Comparison of ENCODE assay signal across 9 mouse cellular contexts in the genomic region with DNA sequence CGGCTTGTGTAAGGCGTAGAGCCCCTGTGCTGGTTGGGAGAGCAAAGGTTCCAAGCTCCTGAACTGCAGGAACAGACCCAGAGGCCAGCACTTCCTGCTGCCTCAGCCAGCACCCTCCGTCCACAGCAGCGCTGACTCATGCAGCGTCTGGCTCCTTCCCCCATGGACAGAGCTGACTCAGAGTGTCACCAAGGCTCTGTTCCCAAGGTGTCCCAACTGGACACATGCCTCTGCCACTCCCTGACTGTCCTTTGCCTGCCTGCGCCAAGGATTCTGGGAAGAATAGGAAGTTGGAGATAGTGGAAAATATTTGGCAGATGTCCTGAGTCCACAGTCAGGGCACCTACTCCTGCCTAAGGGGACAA. TPM values are rescaled to one million over a fixed set of nuclear protein-coding genes. Genes with fewer than 3 reads are reported as not detected.
A peak's percentile ranks its signal among the peaks of the same experiment; 100 is the strongest.
DNase-seq lines count a peak whose midpoint lies in the region; ATAC-seq lines count a peak whose summit lies in the region.
"Had no signal": no experiment of that assay in that cellular context is flagged by ENCODE, and none has a peak within 500 bp of the region (broad histone marks: within the 10 kb centered on the region; RNA-seq: fewer than 3 reads in every experiment).

No protein-coding gene starts in this region.

- WGBS in heart, embryonic 13.5 days: 36% methylated on average over 6 of the region's 6 CpGs
- WGBS in forebrain, embryonic 12.5 days: 76% methylated on average over 6 of the region's 6 CpGs

- no peaks in the 10 kb centered on the region for H3K36me3 ChIP-seq in heart, embryonic 13.5 days
- no peaks in the 10 kb centered on the region for H3K36me3 ChIP-seq in forebrain, embryonic 12.5 days (replicated peaks)

- peak overlapping the region; percentile 61 for H3K9ac ChIP-seq in heart, embryonic 13.5 days
- no peak overlapping the region for H3K9ac ChIP-seq in forebrain, embryonic 12.5 days

- peak; percentile 90 to 92 for DNase-seq in adrenal gland, postnatal 36 days
- DNase-seq in kidney, postnatal 36 days: peak; percentile 73 to 75
- DNase-seq in ovary, postnatal 10 days (ENCODE audit: low spot score): peak; percentile 4
- no peak for DNase-seq in right cerebral cortex, postnatal 14 days
- DNase-seq in left cerebral cortex, postnatal 25 days (ENCODE audit: low spot score in 2 of 2): no peak

- H3K4me2 ChIP-seq in heart, embryonic 13.5 days: no peak overlapping the region
- H3K4me2 ChIP-seq in forebrain, embryonic 12.5 days: no peak overlapping the region

- H3K27ac ChIP-seq in heart, embryonic 13.5 days (replicated peaks): peak overlapping the region; percentile 61
- no peak overlapping the region for H3K27ac ChIP-seq in forebrain, embryonic 12.5 days

- intact Hi-C loops in left cerebral cortex, postnatal 25 days (cut with DNase I): no loop called here

- peaks cover 39% of the 10 kb centered on the region for H3K4me1 ChIP-seq in heart, embryonic 13.5 days
- H3K4me1 ChIP-seq in forebrain, embryonic 12.5 days: no peaks in the 10 kb centered on the region

- no peaks in the 10 kb centered on the region for H3K9me3 ChIP-seq in heart, embryonic 13.5 days
- no peaks in the 10 kb centered on the region for H3K9me3 ChIP-seq in forebrain, embryonic 12.5 days

- no peaks in the 10 kb centered on the region for H3K27me3 ChIP-seq in heart, embryonic 13.5 days (replicated peaks)
- peaks cover 3% of the 10 kb centered on the region; the same call in 1 of the 2 replicates for H3K27me3 ChIP-seq in forebrain, embryonic 12.5 days

- no peak overlapping the region for H3K4me3 ChIP-seq in heart, embryonic 13.5 days
- H3K4me3 ChIP-seq in forebrain, embryonic 12.5 days (replicated peaks): no peak overlapping the region

- peak; percentile 59; the same call in 1 of the 2 replicates for ATAC-seq in heart, embryonic 13.5 days (ENCODE audit: extremely low read depth, insufficient number of reproducible peaks, low FRiP score, low TSS enrichment)
- ATAC-seq in forebrain, embryonic 12.5 days (ENCODE audit: low FRiP score): no peak

RNA-seq across cellular contexts. Expression of a gene that starts 10.1 kb away (rescaled TPM):
- under 1 TPM; 0.23 to 0.33 TPM for total RNA-seq in adrenal gland, postnatal 36 days (2021)
- 0.19 and 0.47 TPM in 2 replicates for polyA plus RNA-seq in heart, embryonic 13.5 days (2015; fragmentation: Nextera tagmentation; extraction: Ambion mirVana)
- 0.09 TPM in 1 of 2 replicates, not detected in the other for polyA plus RNA-seq in forebrain, embryonic 12.5 days (2016; fragmentation: Nextera tagmentation; extraction: Ambion mirVana)
- under 1 TPM; 0.11 to 0.25 TPM for total RNA-seq in left cerebral cortex, postnatal 25 days (2021)

RNA-seq across cellular contexts. Expression of a gene that starts 23.8 kb away (rescaled TPM):
- total RNA-seq in adrenal gland, postnatal 36 days (2021): not detected
- polyA plus RNA-seq in heart, embryonic 13.5 days (2015; fragmentation: Nextera tagmentation; extraction: Ambion mirVana): not detected in 2 replicates
- not detected in 2 replicates for polyA plus RNA-seq in forebrain, embryonic 12.5 days (2016; fragmentation: Nextera tagmentation; extraction: Ambion mirVana)
- not detected for total RNA-seq in left cerebral cortex, postnatal 25 days (2021)
- polyA plus RNA-seq: brain, embryonic 14.5 days; limb, embryonic 14.5 days had no signal

RNA-seq across cellular contexts. Expression of a gene that starts 45.6 kb away (rescaled TPM):
- total RNA-seq in adrenal gland, postnatal 36 days (2021): 10 to 100 TPM; 35.4 to 51.5 TPM
- polyA plus RNA-seq in heart, embryonic 13.5 days (2015; fragmentation: Nextera tagmentation; extraction: Ambion mirVana): 54.1 and 62.4 TPM in 2 replicates
- polyA plus RNA-seq in forebrain, embryonic 12.5 days (2016; fragmentation: Nextera tagmentation; extraction: Ambion mirVana): 42.6 and 47.2 TPM in 2 replicates
- total RNA-seq in left cerebral cortex, postnatal 25 days (2021): 10 to 100 TPM; 45.2 to 50.0 TPM

RNA-seq across cellular contexts. Expression of a gene that starts 48.9 kb away (rescaled TPM):
- total RNA-seq in adrenal gland, postnatal 36 days (2021): not detected
- polyA plus RNA-seq in heart, embryonic 13.5 days (2015; fragmentation: Nextera tagmentation; extraction: Ambion mirVana): 56.8 and 65.1 TPM in 2 replicates
- polyA plus RNA-seq in forebrain, embryonic 12.5 days (2016; fragmentation: Nextera tagmentation; extraction: Ambion mirVana): not detected in 2 replicates
- total RNA-seq in left cerebral cortex, postnatal 25 days (2021): not detected

Comparison
In these comparisons a context has a peak if more than half of its experiments do, and no peak if none do; other contexts are left out.
1. DNase-seq: peak in adrenal gland, postnatal 36 days (2 of 2), kidney, postnatal 36 days (2 of 2) and ovary, postnatal 10 days (single experiment); none in right cerebral cortex, postnatal 14 days (single experiment) and left cerebral cortex, postnatal 25 days (0 of 2).